Comparison of ENCODE assay signal across 8 mouse cellular contexts in the genomic region with DNA sequence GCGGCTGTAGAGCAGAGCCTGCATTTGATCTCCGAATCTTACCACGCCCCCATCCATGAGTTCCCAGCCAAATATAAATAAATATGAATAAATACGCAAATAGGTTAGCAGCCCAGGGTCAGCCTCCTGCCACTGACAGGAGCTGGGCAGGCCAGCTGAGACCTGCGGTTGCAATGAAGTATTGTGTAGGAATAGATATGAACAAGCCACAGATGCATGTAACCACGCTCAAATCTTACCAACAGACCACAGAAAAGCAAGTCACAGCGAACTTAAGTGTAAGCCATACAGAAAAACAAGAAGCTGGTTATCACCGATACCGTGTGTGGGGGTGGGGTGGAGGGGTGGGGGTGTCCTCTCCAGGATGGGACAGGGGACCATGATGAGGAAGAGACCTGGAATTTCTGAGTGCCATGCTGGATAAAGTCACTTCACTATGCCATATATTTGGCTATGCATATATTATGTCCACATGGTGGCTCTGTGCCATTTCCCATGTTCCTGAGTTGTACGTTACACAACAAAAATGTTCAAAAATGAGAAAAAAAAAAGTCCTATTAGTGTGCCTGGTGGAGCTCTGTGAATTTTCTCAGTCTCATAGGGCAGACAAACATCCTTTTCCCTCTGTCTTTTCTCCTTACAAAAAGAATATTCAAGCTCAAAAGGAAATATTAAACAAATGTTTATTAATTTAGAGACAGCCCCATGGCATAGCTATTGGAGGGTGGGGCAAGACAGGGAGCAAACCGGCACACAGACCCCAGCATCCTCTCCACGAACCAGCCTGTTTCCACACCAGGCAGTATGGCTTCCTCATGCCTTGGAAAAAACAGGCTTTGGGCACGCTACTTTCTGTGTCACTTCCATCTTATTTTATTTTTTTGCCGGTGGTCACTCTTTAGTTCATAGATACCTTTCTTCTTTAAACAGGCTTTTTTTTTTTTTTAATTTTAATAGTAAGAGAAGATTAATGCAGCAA. TPM values are rescaled to one million over a fixed set of nuclear protein-coding genes. Genes with fewer than 3 reads are reported as not detected.
DNase-seq lines count a peak whose midpoint lies in the region; ATAC-seq and TF ChIP-seq lines count a peak whose summit lies in the region.

No protein-coding gene starts in this region.

- H3K9ac ChIP-seq in lung, embryonic 16.5 days (ENCODE audit: low read length): no peak overlapping the region
- H3K9ac ChIP-seq in forebrain, embryonic 11.5 days (ENCODE audit: low read length): no peak overlapping the region; the same call in 1 of the 2 replicates
- peak overlapping the region; percentile 52; the same call in 1 of the 2 replicates for H3K9ac ChIP-seq in limb, embryonic 14.5 days (ENCODE audit: low read depth, low read length, severe bottlenecking)
- H3K9ac ChIP-seq in stomach, embryonic 14.5 days (replicated peaks; ENCODE audit: low read depth, low read length): no peak overlapping the region

- no peak for ATAC-seq in lung, embryonic 16.5 days (ENCODE audit: low read depth)
- ATAC-seq in forebrain, embryonic 11.5 days (replicated peaks; ENCODE audit: low FRiP score): no peak; the same call in 1 of the 2 replicates
- no peak for ATAC-seq in limb, embryonic 14.5 days (ENCODE audit: low FRiP score, low read depth)
- ATAC-seq in stomach, embryonic 14.5 days (ENCODE audit: insufficient number of reproducible peaks, insufficient read depth, low FRiP score, low read depth): no peak

- no peaks in the 10 kb centered on the region for H3K36me3 ChIP-seq in lung, embryonic 16.5 days (ENCODE audit: control insufficient read depth, insufficient read depth, low read length)
- H3K36me3 ChIP-seq in forebrain, embryonic 11.5 days (ENCODE audit: control insufficient read depth, insufficient read depth, low read length): no peaks in the 10 kb centered on the region
- no peaks in the 10 kb centered on the region for H3K36me3 ChIP-seq in limb, embryonic 14.5 days (ENCODE audit: control insufficient read depth, insufficient read depth, low read length)
- H3K36me3 ChIP-seq in stomach, embryonic 14.5 days (ENCODE audit: control insufficient read depth, insufficient read depth, low read length): no peaks in the 10 kb centered on the region

- H3K27ac ChIP-seq in lung, embryonic 16.5 days (ENCODE audit: low read length): peak overlapping the region; percentile 68; the same call in 1 of the 2 replicates
- peak overlapping the region; percentile 50; the same call in 1 of the 2 replicates for H3K27ac ChIP-seq in forebrain, embryonic 11.5 days (ENCODE audit: low read depth, low read length)
- no peak overlapping the region for H3K27ac ChIP-seq in limb, embryonic 14.5 days (replicated peaks; ENCODE audit: low read depth, low read length)
- no peak overlapping the region for H3K27ac ChIP-seq in stomach, embryonic 14.5 days (ENCODE audit: low read length)

- peak overlapping the region; percentile 42 for H3K4me3 ChIP-seq in lung, embryonic 16.5 days (ENCODE audit: low read length)
- H3K4me3 ChIP-seq in forebrain, embryonic 11.5 days (ENCODE audit: low read depth, low read length): no peak overlapping the region; the same call in 1 of the 2 replicates
- peak overlapping the region; percentile 36 for H3K4me3 ChIP-seq in limb, embryonic 14.5 days (replicated peaks; ENCODE audit: low read length)
- no peak overlapping the region; the same call in 1 of the 2 replicates for H3K4me3 ChIP-seq in stomach, embryonic 14.5 days (ENCODE audit: low read depth, low read length)

- WGBS in lung, embryonic 16.5 days: 22% methylated on average over 14 of the region's 14 CpGs
- WGBS in forebrain, embryonic 11.5 days: 49% methylated on average over 14 of the region's 14 CpGs
- 30% methylated on average over 14 of the region's 14 CpGs for WGBS in limb, embryonic 14.5 days
- WGBS in stomach, embryonic 14.5 days: 35% methylated on average over 14 of the region's 14 CpGs

- peak overlapping the region; percentile 82 for H3K4me2 ChIP-seq in lung, embryonic 16.5 days (ENCODE audit: low read depth, low read length)
- H3K4me2 ChIP-seq in forebrain, embryonic 11.5 days (ENCODE audit: low read depth, low read length, severe bottlenecking): peak overlapping the region; percentile 64; the same call in 1 of the 2 replicates
- peak overlapping the region; percentile 74 for H3K4me2 ChIP-seq in limb, embryonic 14.5 days (replicated peaks; ENCODE audit: low read depth, low read length, severe bottlenecking)
- H3K4me2 ChIP-seq in stomach, embryonic 14.5 days (replicated peaks; ENCODE audit: low read depth, low read length): peak overlapping the region; percentile 51; the same call in 1 of the 2 replicates

- no peaks in the 10 kb centered on the region for H3K27me3 ChIP-seq in lung, embryonic 16.5 days (ENCODE audit: control insufficient read depth, insufficient read depth, low read depth, low read length)
- H3K27me3 ChIP-seq in forebrain, embryonic 11.5 days (ENCODE audit: control insufficient read depth, insufficient read depth, low read length): no peaks in the 10 kb centered on the region
- H3K27me3 ChIP-seq in limb, embryonic 14.5 days (ENCODE audit: control insufficient read depth, insufficient read depth, low read length): 0 out of 2 replicates have a peak, but pooled peaks cover 5% of the 10 kb centered on the region
- H3K27me3 ChIP-seq in stomach, embryonic 14.5 days (ENCODE audit: control insufficient read depth, insufficient read depth, low read length): no peaks in the 10 kb centered on the region

- H3K9me3 ChIP-seq in lung, embryonic 16.5 days (ENCODE audit: control insufficient read depth, low read length): no peaks in the 10 kb centered on the region
- H3K9me3 ChIP-seq in forebrain, embryonic 11.5 days (ENCODE audit: control insufficient read depth, low read length): no peaks in the 10 kb centered on the region
- no peaks in the 10 kb centered on the region for H3K9me3 ChIP-seq in limb, embryonic 14.5 days (ENCODE audit: control insufficient read depth, low read length)
- no peaks in the 10 kb centered on the region for H3K9me3 ChIP-seq in stomach, embryonic 14.5 days (ENCODE audit: control insufficient read depth, low read depth, low read length)

- no peak for DNase-seq in lung, postnatal 14 days
- no peak for DNase-seq in forebrain, embryonic 11.5 days (ENCODE audit: low spot score)
- no peak for DNase-seq in limb, embryonic 14.5 days (ENCODE audit: low spot score)
- DNase-seq in right cerebral cortex, postnatal 14 days: no peak
- no peak for DNase-seq in adrenal gland, postnatal 14 days
- DNase-seq in frontal cortex, postnatal 25 days (ENCODE audit: low spot score in 2 of 2): no peak

- no peak for TF ChIP-seq POLR2A in limb, embryonic 14.5 days (IDR thresholded peaks at IDR 0.05; ENCODE audit: borderline replicate concordance, extremely low read depth, insufficient read depth, insufficient read length)

- peaks cover 27% of the 10 kb centered on the region for H3K4me1 ChIP-seq in lung, embryonic 16.5 days (replicated peaks; ENCODE audit: control insufficient read depth, insufficient read depth, low read length)
- peaks cover 13% of the 10 kb centered on the region for H3K4me1 ChIP-seq in forebrain, embryonic 11.5 days (replicated peaks; ENCODE audit: control insufficient read depth, insufficient read depth, low read length)
- peaks cover 13% of the 10 kb centered on the region for H3K4me1 ChIP-seq in limb, embryonic 14.5 days (ENCODE audit: control insufficient read depth, insufficient read depth, low read length)
- H3K4me1 ChIP-seq in stomach, embryonic 14.5 days (ENCODE audit: control insufficient read depth, insufficient read depth, low read length): peaks cover 12% of the 10 kb centered on the region; the same call in 1 of the 2 replicates

RNA-seq across cellular contexts. Expression of a gene that starts 28.2 kb away (rescaled TPM):
- polyA plus RNA-seq in lung, embryonic 16.5 days (2015; fragmentation: Nextera tagmentation; extraction: Ambion mirVana): 4.0 and 4.5 TPM in 2 replicates
- 5.6 and 6.3 TPM in 2 replicates for polyA plus RNA-seq in forebrain, embryonic 11.5 days (2014; fragmentation: Nextera tagmentation; extraction: Ambion mirVana)
- polyA plus RNA-seq in limb, embryonic 14.5 days (2012; rRNA removed): 39.1 and 56.2 TPM in 2 replicates
- polyA plus RNA-seq in limb, embryonic 14.5 days (2014; fragmentation: Nextera tagmentation; extraction: Ambion mirVana): 5.2 and 6.4 TPM in 2 replicates
- polyA plus RNA-seq in stomach, embryonic 14.5 days (2014; fragmentation: Nextera tagmentation; extraction: Ambion mirVana): 5.3 and 6.0 TPM in 2 replicates
- 27.4 and 33.5 TPM in 2 replicates for total RNA-seq in adrenal gland, postnatal 14 days (2021)

RNA-seq across cellular contexts. Expression of a gene that starts 33.8 kb away (rescaled TPM):
- polyA plus RNA-seq in lung, embryonic 16.5 days (2015; fragmentation: Nextera tagmentation; extraction: Ambion mirVana): 43.4 and 46.4 TPM in 2 replicates
- polyA plus RNA-seq in forebrain, embryonic 11.5 days (2014; fragmentation: Nextera tagmentation; extraction: Ambion mirVana): 19.9 and 20.6 TPM in 2 replicates
- polyA plus RNA-seq in limb, embryonic 14.5 days (2012; rRNA removed): 35.5 and 38.7 TPM in 2 replicates
- polyA plus RNA-seq in limb, embryonic 14.5 days (2014; fragmentation: Nextera tagmentation; extraction: Ambion mirVana): 26.2 and 28.1 TPM in 2 replicates
- 37.5 and 37.9 TPM in 2 replicates for polyA plus RNA-seq in stomach, embryonic 14.5 days (2014; fragmentation: Nextera tagmentation; extraction: Ambion mirVana)
- 158 and 194 TPM in 2 replicates for total RNA-seq in adrenal gland, postnatal 14 days (2021)

Comparison
In these comparisons a context has a peak if more than half of its experiments do, and no peak if none do; other contexts are left out.
1. H3K27ac ChIP-seq: peak in lung, embryonic 16.5 days (single experiment) and forebrain, embryonic 11.5 days (single experiment); none in limb, embryonic 14.5 days (single experiment) and stomach, embryonic 14.5 days (single experiment).
2. H3K4me3 ChIP-seq: peak in lung, embryonic 16.5 days (single experiment) and limb, embryonic 14.5 days (single experiment); none in forebrain, embryonic 11.5 days (single experiment) and stomach, embryonic 14.5 days (single experiment).
3. Peak in every context shown above with its lines, with median percentiles within 50 percentile points of each other: H3K4me2 ChIP-seq.